Mouse (Mus musculus): ENCODE measurements around the gene Tekt5. TPM values are rescaled to one million over a fixed set of nuclear protein-coding genes. Genes with fewer than 3 reads are reported as not detected.

Gene Tekt5
- total RNA-seq, 2 experiments from 2014 or later, result 0.15 TPM; not detected in 1

- DNase-seq, result no peak
These were observed 15.8 kb downstream of the Tekt5 start for GRCm38 (mm10) chr16:10379531-10379930.

- no peak for DNase-seq
These were observed 18.0 kb downstream of the Tekt5 start for GRCm38 (mm10) chr16:10377286-10377685.

- peak; percentile 76 for DNase-seq
These were observed 20.9 kb downstream of the Tekt5 start for GRCm38 (mm10) chr16:10374254-10375011.

- no peak for DNase-seq
These were observed 22.9 kb downstream of the Tekt5 start for GRCm38 (mm10) chr16:10372372-10372771.

- no peak for DNase-seq
These were observed 25.3 kb downstream of the Tekt5 start for GRCm38 (mm10) chr16:10369996-10370395.

- DNase-seq, result peak; percentile 47
These were observed 25.8 kb downstream of the Tekt5 start for GRCm38 (mm10) chr16:10369468-10369934.

- DNase-seq, result peak; percentile 76
These were observed 28.8 kb downstream of the Tekt5 start for GRCm38 (mm10) chr16:10366240-10367217.

GRCm38 (mm10) chr16:10365796-10366195 lies 29.5 kb downstream of the Tekt5 start:
- DNase-seq, result no peak

- DNase-seq, result no peak
These were observed 32.2 kb downstream of the Tekt5 start for GRCm38 (mm10) chr16:10363061-10363460.

- no peak for DNase-seq
These were observed 36.0 kb downstream of the Tekt5 start for GRCm38 (mm10) chr16:10359241-10359640.

GRCm38 (mm10) chr16:10358010-10358934 lies 37.0 kb downstream of the Tekt5 start:
- DNase-seq, result peak; percentile 48

GRCm38 (mm10) chr16:10355004-10355403 lies 40.3 kb downstream of the Tekt5 start:
- peak; percentile 75 for DNase-seq

GRCm38 (mm10) chr16:10351050-10351636 lies 44.1 kb downstream of the Tekt5 start:
- DNase-seq, result no peak

GRCm38 (mm10) chr16:10349876-10350275 lies 45.4 kb downstream of the Tekt5 start:
- peak; percentile 51 for DNase-seq

- peak; percentile 50 for DNase-seq
These were observed 45.9 kb downstream of the Tekt5 start for GRCm38 (mm10) chr16:10349436-10349835.

- DNase-seq, result peak; percentile 70
These were observed 47.7 kb downstream of the Tekt5 start for GRCm38 (mm10) chr16:10347551-10347950.

GRCm38 (mm10) chr16:10341110-10341509 lies 54.2 kb downstream of the Tekt5 start:
- DNase-seq, result no peak

GRCm38 (mm10) chr16:10339930-10340329 lies 55.4 kb downstream of the Tekt5 start:
- no peak for DNase-seq

- DNase-seq, result no peak
These were observed 56.7 kb downstream of the Tekt5 start for GRCm38 (mm10) chr16:10338601-10339000.

- DNase-seq, result no peak
These were observed 57.7 kb downstream of the Tekt5 start for GRCm38 (mm10) chr16:10337422-10338197.

Data from adrenal gland, postnatal 10 days (tissue).